Mouse (Mus musculus): Measurements from ENCODE around the gene Atp5d.

DNA sequence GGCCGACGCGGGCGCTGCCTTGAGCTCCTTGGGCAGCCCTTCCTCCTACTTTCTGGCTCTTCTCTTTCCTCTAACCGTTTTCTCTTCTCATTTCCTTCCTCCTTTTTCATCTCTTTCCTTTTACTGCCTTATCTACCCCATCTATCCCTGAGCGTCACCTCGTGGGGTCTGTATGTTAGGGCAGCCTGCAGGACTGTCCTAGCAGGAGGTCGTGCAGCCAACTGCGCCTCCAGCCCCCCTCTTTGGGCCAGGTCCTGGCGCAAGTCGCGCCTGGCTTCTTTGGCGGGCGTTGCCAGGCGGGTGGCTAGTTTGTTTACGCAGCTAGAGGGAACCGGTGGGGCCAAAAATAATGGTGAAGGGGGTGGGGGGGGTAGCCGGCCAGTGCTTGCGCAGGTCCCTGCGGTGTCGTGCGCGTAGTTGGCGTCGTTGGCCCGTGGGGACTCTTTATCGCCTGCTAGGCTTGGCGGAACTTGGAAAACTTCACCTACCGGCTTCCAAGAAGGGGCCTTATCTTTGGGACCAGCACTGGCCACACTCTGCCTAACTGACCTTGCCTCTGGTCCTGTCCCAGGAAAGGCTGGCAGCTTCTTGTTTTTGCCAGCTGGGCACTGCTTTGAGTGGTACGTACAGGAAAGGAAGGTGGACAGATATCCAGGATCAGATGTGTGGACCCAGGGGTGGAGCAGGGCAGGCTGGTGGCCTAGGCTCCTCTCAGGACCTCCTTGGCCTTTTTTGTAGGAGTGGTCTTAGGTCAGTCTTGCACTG, 21.3 kb upstream of the Atp5d start:
- TF ChIP-seq CTCF (IDR thresholded peaks at IDR 0.05; ENCODE audit: borderline replicate concordance, extremely low read depth, insufficient read depth, insufficient read length) (no peak), POLR2A (IDR thresholded peaks at IDR 0.05; ENCODE audit: borderline replicate concordance, extremely low read depth, insufficient read depth, insufficient read length, poor library complexity, severe bottlenecking) (no peak)

All from brain, embryonic 14.5 days (tissue).